Mouse (Mus musculus) layer of hippocampus, postnatal 14 days (tissue): Measurements from ENCODE around the gene Ubl5. TPM values are rescaled to one million over a fixed set of nuclear protein-coding genes. Genes with fewer than 3 reads are reported as not detected.
"Not testable (repeated sequence)": the region's sequence is repeated elsewhere in the genome, so short reads cannot be mapped to it uniquely, and the experiment has no call there.

Experiments used
- DNase-seq, 2 experiments: peaks; one replicate each; pipeline ENCODE4 v3.0.0; 2021 to 2022; ENCODE audit warnings: low spot score in 2 of 2, mixed read lengths in 1 of 2
- long read RNA-seq, 2 experiments: library from polyadenylated mRNA; stranded (forward); transcript quantifications; one replicate each; pipeline ENCODE4 v2.0.0; 2021
- total RNA-seq, 2 experiments: library from RNA; stranded (reverse); gene quantifications; 2 replicates each; pipeline ENCODE4 v1.2.3; 2021

Gene Ubl5
- 100 to 1,000 TPM; 310 to 314 TPM for total RNA-seq
- long read RNA-seq, experiment 1, transcript Ubl5-201 (5 exons, 2,114 nt), result major isoform, 49 of 58 reads
- long read RNA-seq, experiment 1, partial matches to known transcripts, result 4 of 58 reads
- long read RNA-seq, experiment 1, other reads (novel, unspliced or antisense), result 1 of 58 reads
- long read RNA-seq, experiment 2, transcript Ubl5-201 (5 exons, 2,114 nt), result major isoform, 158 of 178 reads
- long read RNA-seq, experiment 2, partial matches to known transcripts, result 4 of 178 reads
- long read RNA-seq, experiment 2, other reads (novel, unspliced or antisense), result 6 of 178 reads

- DNase-seq, result peak; percentile 70 to 78
Observed at GRCm38 (mm10) chr9:20642101-20642895, at the start of gene Ubl5. Ubl5 (plus strand) TSS chr9:20642878.

GRCm38 (mm10) chr9:20601270-20601669, 41.4 kb upstream of the Ubl5 start:
- DNase-seq, result no peak

DNA sequence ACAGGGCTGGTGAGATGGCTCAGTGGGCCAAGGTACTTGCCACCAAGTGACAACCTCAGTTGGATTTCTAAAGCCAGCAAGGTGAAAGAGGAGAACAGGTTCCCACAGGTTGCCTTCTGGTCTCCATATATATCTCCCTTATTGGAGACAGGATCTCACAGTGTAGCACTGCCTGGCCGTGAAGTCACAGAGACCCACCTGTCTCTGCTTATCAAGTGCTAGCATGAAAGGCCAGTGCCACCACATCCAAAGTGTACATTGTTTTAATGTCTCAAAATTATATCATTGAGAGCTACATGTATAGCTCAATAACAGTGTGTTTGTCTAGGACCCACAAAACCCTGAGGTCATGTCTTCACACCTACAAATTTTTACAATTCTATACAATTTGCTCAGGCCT, 36.4 kb upstream of the Ubl5 start:
- no peak for DNase-seq

- peak; percentile 89 to 95 for DNase-seq
Observed at GRCm38 (mm10) chr9:20607100-20607974, 35.3 kb upstream of the Ubl5 start.

DNA sequence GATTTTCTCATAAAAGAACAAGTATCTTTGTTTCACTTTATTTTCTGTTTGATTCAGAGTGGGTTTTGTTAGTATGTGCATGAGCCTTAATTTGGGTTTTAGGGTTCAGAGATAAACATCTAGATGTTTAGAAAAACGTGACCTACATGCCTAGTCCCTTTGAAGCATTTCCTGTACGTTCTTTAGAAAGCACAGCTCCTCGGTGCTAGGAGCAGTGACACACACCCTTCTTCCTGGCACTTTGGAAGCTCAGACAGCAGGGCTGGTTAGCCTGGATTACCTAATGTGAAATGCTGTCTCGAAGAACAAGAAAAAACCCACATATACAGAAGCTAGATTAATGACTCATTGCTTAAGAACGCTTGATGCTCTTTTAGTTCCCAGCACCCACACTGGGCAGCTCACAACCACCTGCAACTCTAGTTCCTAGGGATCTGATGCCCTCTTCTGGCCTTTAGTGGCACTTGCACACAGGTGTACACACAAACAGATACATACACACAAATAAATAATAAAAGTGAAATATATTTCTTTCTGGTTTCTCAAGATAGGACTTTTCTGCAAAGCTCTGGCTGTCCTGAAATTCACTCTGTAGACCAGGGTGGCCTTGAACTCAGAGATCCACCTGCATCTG, 32.7 kb upstream of the Ubl5 start:
- no peak for DNase-seq

- DNase-seq, result no peak
Observed at GRCm38 (mm10) chr9:20611976-20612375, 30.7 kb upstream of the Ubl5 start.

DNA sequence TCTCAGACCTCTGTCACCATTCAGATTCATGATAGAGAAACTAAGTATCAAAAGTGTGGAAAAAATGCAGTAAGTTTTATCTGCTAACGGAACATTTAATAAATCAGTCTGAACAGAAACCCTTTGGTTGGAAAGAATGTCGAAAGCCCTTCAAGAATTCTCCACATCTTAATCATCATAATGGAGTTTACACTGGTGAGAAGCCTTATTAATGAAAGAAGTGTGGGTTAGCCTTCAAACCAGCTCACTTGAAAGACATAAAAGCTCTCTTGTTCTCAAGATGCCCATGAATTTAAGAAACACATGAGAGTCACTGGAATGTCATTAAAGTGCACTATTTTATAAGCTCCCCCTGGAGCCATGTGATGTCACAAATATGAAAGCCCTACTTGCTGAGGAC, 26.0 kb upstream of the Ubl5 start:
- no peak for DNase-seq

DNA sequence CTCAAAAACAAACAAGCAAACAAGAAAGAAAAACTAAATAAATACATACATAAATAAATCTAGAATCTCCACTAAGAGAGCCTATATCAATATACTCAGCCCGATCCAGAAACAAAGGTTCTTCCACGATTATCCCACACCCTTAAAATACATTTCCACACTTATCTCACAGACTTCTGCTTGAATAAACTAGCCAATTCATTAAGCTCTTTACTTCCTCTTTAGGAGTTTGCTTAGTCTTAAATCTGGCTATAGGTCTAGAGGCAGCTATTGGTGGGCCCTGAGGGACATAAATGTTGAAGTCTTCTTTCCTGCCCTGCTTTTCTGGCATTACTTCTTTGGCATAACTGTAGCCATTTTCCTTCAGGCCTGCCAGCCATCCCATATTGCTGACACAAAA, 11.3 kb upstream of the Ubl5 start:
- DNase-seq, result no peak

DNA sequence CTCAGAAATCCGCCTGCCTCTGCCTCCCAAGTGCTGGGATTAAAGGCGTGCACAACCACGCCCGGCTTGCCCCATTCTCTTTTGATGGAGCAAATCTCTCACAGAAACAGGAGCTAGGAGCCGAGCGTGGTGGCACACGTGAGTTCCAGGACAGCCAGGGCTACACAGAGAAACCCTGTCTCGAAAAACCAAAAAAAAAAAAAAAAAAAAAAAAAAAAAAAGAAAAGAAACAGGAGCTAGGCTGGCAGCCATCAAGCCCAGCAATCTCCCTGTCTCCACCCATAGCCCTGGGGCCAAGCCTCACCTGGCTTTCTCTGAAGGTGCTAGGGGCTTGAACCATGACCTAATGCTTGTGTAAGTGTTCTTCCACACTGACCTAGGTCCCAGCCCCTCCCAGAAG, 7.0 kb upstream of the Ubl5 start:
- not testable (repeated sequence) for DNase-seq

- no peak for DNase-seq
Observed at GRCm38 (mm10) chr9:20636256-20636655, 6.4 kb upstream of the Ubl5 start.

DNA sequence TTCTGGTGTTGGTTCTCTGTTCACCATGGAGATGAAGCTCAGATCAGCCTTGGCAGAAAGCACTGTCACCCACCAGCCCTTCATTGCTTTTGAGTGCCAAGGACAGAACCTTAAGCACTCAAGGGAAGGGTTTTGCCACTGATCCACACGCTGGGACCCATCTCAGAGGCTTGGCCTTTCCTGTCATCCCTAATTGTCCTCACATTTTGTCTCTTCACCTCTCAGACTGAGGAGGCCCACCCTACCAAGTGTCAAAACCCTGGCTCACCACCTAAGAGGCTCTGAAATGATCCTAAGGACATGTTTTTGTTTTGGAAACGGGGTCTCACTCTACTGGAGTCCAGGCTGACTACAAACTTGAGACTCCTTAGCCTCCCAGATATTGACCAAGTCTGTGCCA, 5.9 kb upstream of the Ubl5 start:
- no peak for DNase-seq

DNA sequence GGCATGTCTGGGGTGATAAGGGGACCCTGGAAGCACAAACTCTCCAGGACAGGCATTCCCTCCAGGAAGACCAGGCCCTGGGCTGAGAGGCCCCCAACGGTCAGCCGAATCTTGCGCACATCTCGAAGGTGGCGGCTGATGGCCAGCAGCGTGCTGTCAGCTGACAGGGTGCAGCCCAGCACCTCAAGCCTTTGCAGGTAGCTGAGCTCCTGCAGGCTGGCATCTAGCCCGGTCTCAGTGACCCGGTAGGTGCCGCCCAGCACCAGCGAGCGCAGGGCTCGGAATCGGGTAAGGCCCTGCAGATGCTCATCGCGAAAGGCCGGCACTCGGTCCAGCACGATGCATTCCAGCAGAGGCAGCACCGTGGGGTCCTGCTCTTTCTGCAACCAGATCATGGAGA, 4.1 kb upstream of the Ubl5 start:
- DNase-seq, result no peak

DNA sequence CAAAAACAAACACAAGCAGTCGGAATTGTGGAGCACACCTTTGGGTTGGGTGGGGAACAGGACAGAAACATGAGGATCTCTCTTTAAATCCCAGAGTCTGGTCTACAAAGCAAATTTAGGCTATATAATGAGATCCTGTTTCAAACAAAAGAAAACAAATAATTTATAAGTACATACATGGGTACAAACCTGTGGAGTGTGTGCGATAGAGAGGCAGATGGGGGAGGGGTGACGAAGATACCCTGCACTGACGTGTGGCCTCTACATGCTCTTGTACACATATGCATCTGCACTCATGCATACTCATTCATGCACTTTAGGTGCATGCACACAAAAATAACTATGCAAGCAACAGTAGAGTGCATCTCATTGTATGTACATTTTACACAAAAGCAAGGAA, 3.2 kb upstream of the Ubl5 start:
- no peak for DNase-seq

DNA sequence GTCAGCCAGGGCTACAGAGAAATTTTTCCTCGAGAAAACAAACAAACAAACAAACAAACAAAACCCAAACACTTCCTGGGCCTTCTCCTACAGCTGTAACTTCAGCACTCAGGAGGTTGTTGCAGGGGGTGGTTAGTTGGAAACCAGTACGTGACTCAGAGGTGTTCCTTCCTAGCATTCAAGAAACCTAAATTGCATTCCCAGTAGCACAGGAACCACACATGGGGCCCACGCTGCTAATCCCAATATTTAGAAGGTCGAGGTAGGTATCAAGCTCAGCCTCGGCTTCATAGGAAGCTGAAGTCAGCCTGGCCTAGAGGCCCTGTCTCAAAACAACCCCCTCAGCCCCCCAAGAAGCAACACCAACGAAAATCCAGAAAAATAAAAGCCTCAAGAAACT, 1.2 kb upstream of the Ubl5 start:
- DNase-seq, result no peak

GRCm38 (mm10) chr9:20642896-20643466, 303 bp downstream of the Ubl5 start:
- DNase-seq, result peak; percentile 70 to 84

DNA sequence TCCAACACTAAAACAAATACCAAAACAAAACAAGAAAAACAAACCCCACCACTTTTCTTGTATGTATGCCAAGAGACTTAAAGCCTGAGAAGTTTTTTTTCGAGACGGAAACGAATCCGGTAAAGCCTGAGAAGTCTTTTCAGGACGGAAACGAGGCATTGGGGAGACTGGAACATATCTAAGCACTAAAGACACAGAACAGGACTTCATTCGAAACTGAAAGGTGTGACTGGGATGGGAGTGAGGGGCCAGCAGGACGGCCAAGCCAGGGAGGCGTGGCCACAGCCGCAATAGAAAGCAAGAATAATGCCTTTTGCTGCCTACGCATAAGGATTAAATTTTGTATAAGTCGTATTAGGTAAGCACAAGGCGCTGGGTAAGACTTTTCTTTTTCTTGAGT, 1.1 kb downstream of the Ubl5 start:
- DNase-seq, result no peak

DNA sequence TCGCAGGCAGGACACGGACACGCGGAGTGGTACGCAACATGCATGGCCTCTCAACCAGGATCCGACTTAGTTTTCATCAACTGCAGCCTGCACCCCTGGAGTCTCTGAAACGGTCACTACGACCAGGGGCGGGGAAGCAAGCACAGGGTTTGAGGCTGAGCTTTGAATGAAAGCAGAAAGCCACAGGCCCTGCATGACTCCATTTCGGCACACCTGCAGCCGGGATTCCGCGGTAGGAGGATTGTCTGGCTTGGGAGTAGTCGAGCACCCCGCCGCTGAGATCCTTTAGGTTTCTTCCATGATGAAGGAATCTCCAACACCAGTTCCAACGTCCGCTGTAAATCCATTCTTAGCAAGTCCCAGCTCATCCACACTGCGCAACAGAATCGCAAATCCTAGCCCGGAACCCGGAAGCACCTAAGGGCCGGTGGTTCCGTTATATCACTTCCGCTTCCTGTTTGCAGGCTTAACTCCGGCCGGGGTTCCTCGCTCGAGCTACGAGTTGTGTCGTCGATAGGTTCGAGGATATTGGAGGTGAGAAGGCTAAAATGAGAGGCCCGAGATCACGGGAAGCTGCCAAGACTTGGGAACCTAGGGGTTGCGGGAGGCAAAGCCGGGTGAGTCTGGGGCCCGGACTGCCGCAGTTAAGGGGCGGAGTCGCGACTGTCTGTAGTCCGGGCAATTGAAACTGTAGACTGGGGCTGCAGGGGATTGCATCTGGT, 1.8 kb downstream of the Ubl5 start, which contains the start of gene Fbxl12:
Gene Fbxl12, minus strand, starts transcription at position 408 of the 722 bp plus-strand sequence.
- DNase-seq, result peak; percentile 76 to 81

DNA sequence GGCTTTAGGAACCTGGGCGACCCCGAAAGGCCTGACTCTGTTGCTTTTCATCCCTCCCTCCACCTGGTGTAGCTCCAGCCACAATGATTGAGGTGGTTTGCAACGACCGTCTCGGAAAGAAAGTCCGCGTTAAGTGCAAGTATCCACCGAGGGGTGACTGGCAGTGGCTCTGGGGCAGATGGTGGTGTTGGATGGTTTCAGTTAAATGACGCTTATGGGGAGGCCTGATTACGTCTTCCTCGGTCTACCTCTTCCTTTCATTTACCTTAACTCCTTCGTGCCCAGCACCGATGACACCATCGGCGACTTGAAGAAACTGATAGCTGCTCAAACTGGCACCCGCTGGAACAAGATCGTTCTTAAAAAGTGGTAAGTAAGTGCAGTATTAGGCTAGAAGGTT, 2.4 kb downstream of the Ubl5 start:
- DNase-seq, result peak in 1 of 2 experiments; percentile 44

DNA sequence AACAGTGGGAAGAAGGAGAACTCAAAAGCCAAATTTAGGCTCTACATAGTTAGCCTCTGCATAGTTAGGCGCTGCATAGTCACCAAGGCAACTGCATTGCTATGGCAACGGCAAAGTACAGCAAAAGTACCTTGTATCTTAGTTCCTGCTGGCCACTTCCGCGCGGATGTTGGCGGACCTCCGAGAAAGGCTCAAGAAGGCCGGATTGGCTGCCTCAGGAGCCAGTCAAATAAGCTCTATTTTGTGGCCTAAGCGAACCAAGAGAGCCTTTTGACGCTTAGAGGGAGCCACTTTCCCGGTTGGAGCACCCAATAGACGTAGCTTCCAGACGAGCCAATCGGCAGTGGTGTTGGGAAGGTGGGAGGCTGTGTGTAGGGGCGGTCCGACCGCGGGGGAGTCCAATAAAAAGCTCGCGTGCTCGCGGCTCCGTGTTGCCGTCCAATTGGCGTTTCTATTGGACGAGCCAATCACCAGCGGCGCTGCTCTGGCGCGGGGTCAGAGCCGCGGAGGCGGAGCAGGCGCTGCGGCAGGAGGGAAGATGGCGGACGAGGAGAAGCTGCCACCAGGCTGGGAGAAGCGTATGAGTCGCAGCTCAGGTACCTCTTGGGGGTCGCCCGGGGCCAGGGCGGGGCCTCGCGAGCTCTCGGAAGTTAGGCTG, 9.1 kb downstream of the Ubl5 start, which contains the start of gene Pin1:
Gene Pin1, plus strand, starts transcription at position 494 of the 658 bp plus-strand sequence.
- peak; percentile 99 for DNase-seq
